Mouse (Mus musculus) heart, embryonic 11.5 days (tissue): ENCODE results near the gene Senp3. TPM values are rescaled to one million over a fixed set of nuclear protein-coding genes. Genes with fewer than 3 reads are reported as not detected.
"Not testable (repeated sequence)": the region's sequence is repeated elsewhere in the genome, so short reads cannot be mapped to it uniquely, and the experiment has no call there.

Source experiments
- ATAC-seq: fragments of 200-750 bp; cut with Nextera tagmentation; replicated peaks from 2 replicates; pipeline ENCODE4 v1.8.0; 2017; ENCODE audit warnings: moderate library complexity; ENCODE audit not compliant: insufficient number of reproducible peaks, low FRiP score, low TSS enrichment
- H3K27ac ChIP-seq: fragments of 300-500 bp; sonication (generic); 2 replicates; pipeline ENCODE4 v1.5.1; 2014; ENCODE audit warnings: mild to moderate bottlenecking, low read depth, low read length
- H3K27me3 ChIP-seq: fragments of 300-500 bp; sonication (generic); 2 replicates; pipeline ENCODE4 v1.6.1; 2014; ENCODE audit warnings: mild to moderate bottlenecking, low read length, mixed read lengths; ENCODE audit not compliant: control insufficient read depth, insufficient read depth
- H3K36me3 ChIP-seq: fragments of 300-500 bp; sonication (generic); 2 replicates; pipeline ENCODE4 v1.6.1; 2014; ENCODE audit warnings: mild to moderate bottlenecking, low read length, moderate library complexity, mixed read lengths; ENCODE audit not compliant: control insufficient read depth, insufficient read depth
- H3K4me1 ChIP-seq: fragments of 300-500 bp; sonication (generic); 2 replicates; pipeline ENCODE4 v1.6.1; 2014; ENCODE audit warnings: low read length; ENCODE audit not compliant: control insufficient read depth, insufficient read depth
- H3K4me2 ChIP-seq: fragments of 300-500 bp; sonication (generic); 2 replicates; pipeline ENCODE4 v1.6.1; 2014; ENCODE audit warnings: mild to moderate bottlenecking, moderate library complexity
- H3K4me3 ChIP-seq: fragments of 300-500 bp; sonication (generic); 2 replicates; pipeline ENCODE4 v1.5.1; 2014; ENCODE audit warnings: low read depth, low read length
- H3K9ac ChIP-seq: fragments of 300-500 bp; sonication (generic); 2 replicates; pipeline ENCODE4 v1.6.1; 2014; ENCODE audit warnings: mild to moderate bottlenecking, low read depth, low read length, moderate library complexity
- H3K9me3 ChIP-seq: fragments of 300-500 bp; sonication (generic); replicated peaks from 2 replicates; pipeline ENCODE4 v1.6.1; 2016; ENCODE audit warnings: low read length; ENCODE audit not compliant: control insufficient read depth
- WGBS: fragments of 180-500 bp; shearing (Covaris S2); extraction: QIAGEN DNeasy Blood & Tissue Kit; methylation state at CpG from one replicate; pipeline ENCODE4 v1.1.7; 2014; ENCODE audit not compliant: insufficient replicate concordance; 5-methylcytosine and 5-hydroxymethylcytosine counted together
- polyA plus RNA-seq: library from polyadenylated mRNA; unstranded; fragments of >200 nt; fragmentation: Nextera tagmentation; extraction: Ambion mirVana; gene quantifications from 2 replicates; pipeline ENCODE4 v1.2.1, GENCODE M21; 2014

Senp3 gene
- polyA plus RNA-seq = 70.2 and 81.4 TPM in 2 replicates

- ATAC-seq = peak; percentile 92
- WGBS = under 1% methylated on average over 76 of the region's 80 CpGs
- peaks cover 17% of the 10 kb centered on the region for H3K4me1 ChIP-seq
- peak within 1 kb of the TSS; percentile 84 for H3K9ac ChIP-seq
- H3K27me3 ChIP-seq = no peaks in the 10 kb centered on the region; the same call in 1 of the 2 replicates
- H3K36me3 ChIP-seq = peaks cover 11% of the 10 kb centered on the region
- H3K4me3 ChIP-seq = peak within 1 kb of the TSS; percentile 80
- H3K4me2 ChIP-seq = peak within 1 kb of the TSS; percentile 96
- no peaks in the 10 kb centered on the region for H3K9me3 ChIP-seq
- peak within 1 kb of the TSS; percentile 82 for H3K27ac ChIP-seq
These were observed at the start of gene Senp3 for GRCm38 (mm10) chr11:69681314-69682208. Gene Senp3 (minus strand): TSS chr11:69682084.

- H3K9me3 ChIP-seq, H3K4me1 ChIP-seq, H3K27ac ChIP-seq, ATAC-seq, H3K27me3 ChIP-seq, H3K4me2 ChIP-seq, H3K9ac ChIP-seq, H3K4me3 ChIP-seq: not testable (repeated sequence)
- 90% methylated on average over 2 of the region's 3 CpGs for WGBS
- H3K36me3 ChIP-seq = peaks cover 21% of the 10 kb centered on the region
These were observed 49.5 kb upstream of the Senp3 start for GRCm38 (mm10) chr11:69731408-69731807.

- Histone ChIP-seq H3K4me1 (no peaks in the 10 kb centered on the region), H3K9me3 (no peaks in the 10 kb centered on the region), H3K36me3 (peaks cover 2% of the 10 kb centered on the region; the same call in 1 of the 2 replicates), H3K4me3 (no peak overlapping the region), H3K9ac (no peak overlapping the region), H3K4me2 (no peak overlapping the region), H3K27ac (no peak overlapping the region), H3K27me3 (no peaks in the 10 kb centered on the region)
- no peak for ATAC-seq
- WGBS = 27% methylated on average over 3 of the region's 3 CpGs
These were observed 47.2 kb upstream of the Senp3 start for GRCm38 (mm10) chr11:69729063-69729462.

- H3K4me3 ChIP-seq = no peak overlapping the region
- H3K4me2 ChIP-seq = no peak overlapping the region
- no peaks in the 10 kb centered on the region for H3K9me3 ChIP-seq
- 35% methylated on average over 5 of the region's 5 CpGs for WGBS
- H3K27me3 ChIP-seq = no peaks in the 10 kb centered on the region
- no peak overlapping the region for H3K27ac ChIP-seq
- no peak overlapping the region for H3K9ac ChIP-seq
- no peaks in the 10 kb centered on the region for H3K36me3 ChIP-seq
- no peaks in the 10 kb centered on the region for H3K4me1 ChIP-seq
- no peak for ATAC-seq
These were observed 44.1 kb upstream of the Senp3 start for GRCm38 (mm10) chr11:69725951-69726350.

GRCm38 (mm10) chr11:69723074-69723473 lies 41.2 kb upstream of the Senp3 start:
- Histone ChIP-seq H3K4me3 (no peak overlapping the region), H3K4me2 (no peak overlapping the region), H3K27me3 (no peaks in the 10 kb centered on the region), H3K9me3 (no peaks in the 10 kb centered on the region), H3K27ac (no peak overlapping the region), H3K4me1 (0 out of 2 replicates have a peak, but pooled peaks cover 3% of the 10 kb centered on the region), H3K9ac (no peak overlapping the region), H3K36me3 (no peaks in the 10 kb centered on the region)
- 31% methylated on average over 2 of the region's 2 CpGs for WGBS
- no peak for ATAC-seq

GRCm38 (mm10) chr11:69720852-69721251 lies 39.0 kb upstream of the Senp3 start:
- 80% methylated on average over 6 of the region's 6 CpGs for WGBS

GRCm38 (mm10) chr11:69719423-69719822 lies 37.5 kb upstream of the Senp3 start:
- H3K27me3 ChIP-seq = no peaks in the 10 kb centered on the region
- H3K27ac ChIP-seq = no peak overlapping the region
- H3K4me1 ChIP-seq = peaks cover 12% of the 10 kb centered on the region
- WGBS = 62% methylated on average over 6 of the region's 6 CpGs
- H3K9ac ChIP-seq = no peak overlapping the region
- H3K36me3 ChIP-seq = no peaks in the 10 kb centered on the region
- no peak overlapping the region for H3K4me3 ChIP-seq
- H3K4me2 ChIP-seq = no peak overlapping the region
- ATAC-seq = no peak
- no peaks in the 10 kb centered on the region for H3K9me3 ChIP-seq

More at GRCm38 (mm10) chr11:69720852-69721251, 39.0 kb upstream of the Senp3 start:
- Histone ChIP-seq H3K4me3 (no peak overlapping the region), H3K36me3 (no peaks in the 10 kb centered on the region), H3K27me3 (no peaks in the 10 kb centered on the region), H3K4me2 (no peak overlapping the region), H3K27ac (no peak overlapping the region), H3K4me1 (peaks cover 8% of the 10 kb centered on the region), H3K9ac (no peak overlapping the region), H3K9me3 (no peaks in the 10 kb centered on the region)
- no peak for ATAC-seq

- H3K4me2 ChIP-seq = peak overlapping the region; percentile 39
- H3K9ac ChIP-seq = peak overlapping the region; percentile 56; the same call in 1 of the 2 replicates
- no peaks in the 10 kb centered on the region for H3K36me3 ChIP-seq
- no peak overlapping the region for H3K4me3 ChIP-seq
- no peaks in the 10 kb centered on the region for H3K9me3 ChIP-seq
- no peak overlapping the region; the same call in 1 of the 2 replicates for H3K27ac ChIP-seq
- peak; percentile 74; the same call in 1 of the 2 replicates for ATAC-seq
- peaks cover 12% of the 10 kb centered on the region for H3K4me1 ChIP-seq
- WGBS = 28% methylated on average over 15 of the region's 15 CpGs
- no peaks in the 10 kb centered on the region for H3K27me3 ChIP-seq
These were observed 36.8 kb upstream of the Senp3 start for GRCm38 (mm10) chr11:69718661-69719060.
